Mouse (Mus musculus): ENCODE data around the gene Fam186b. TPM values are rescaled to one million over a fixed set of nuclear protein-coding genes. Genes with fewer than 3 reads are reported as not detected.

Fam186b gene
- polyA plus RNA-seq, 1 experiment from 2014 or later = not detected

GRCm38 (mm10) chr15:99222794-99223584 is 72.7 kb downstream of the Fam186b start:
- Histone ChIP-seq H3K27ac (ENCODE audit: low read depth, low read length) (no peak overlapping the region), H3K4me2 (replicated peaks; ENCODE audit: low read depth) (peak overlapping the region; percentile 95), H3K27me3 (replicated peaks; ENCODE audit: control insufficient read depth, insufficient read depth, low read length) (peaks cover 77% of the 10 kb centered on the region), H3K4me1 (replicated peaks; ENCODE audit: control insufficient read depth, insufficient read depth, low read length) (peaks cover 4% of the 10 kb centered on the region; the same call in 1 of the 2 replicates), H3K9ac (ENCODE audit: low read depth, low read length) (no peak overlapping the region), H3K36me3 (ENCODE audit: control insufficient read depth, insufficient read depth) (no peaks in the 10 kb centered on the region), H3K9me3 (ENCODE audit: control insufficient read depth) (no peaks in the 10 kb centered on the region), H3K4me3 (ENCODE audit: low read depth, low read length) (peak overlapping the region; percentile 59)
- TF ChIP-seq CTCF (IDR thresholded peaks at IDR 0.05; ENCODE audit: low read depth) = no peak
- WGBS = 7% methylated on average over 18 of the region's 18 CpGs
- no peak for ATAC-seq

- 23% methylated on average over 8 of the region's 8 CpGs for whole genome bisulfite sequencing
These were observed 74.3 kb downstream of the Fam186b start for GRCm38 (mm10) chr15:99221315-99221952.

More at GRCm38 (mm10) chr15:99221315-99221952, 74.3 kb downstream of the Fam186b start:
- ATAC-seq = no peak
- no peak for TF ChIP-seq CTCF (IDR thresholded peaks at IDR 0.05; ENCODE audit: low read depth)
- no peak overlapping the region for H3K4me2 ChIP-seq (replicated peaks; ENCODE audit: low read depth)
- H3K36me3 ChIP-seq (ENCODE audit: control insufficient read depth, insufficient read depth) = no peaks in the 10 kb centered on the region
- H3K27ac ChIP-seq (ENCODE audit: low read depth, low read length) = no peak overlapping the region
- no peak overlapping the region for H3K9ac ChIP-seq (ENCODE audit: low read depth, low read length)
- peaks cover 4% of the 10 kb centered on the region; the same call in 1 of the 2 replicates for H3K4me1 ChIP-seq (replicated peaks; ENCODE audit: control insufficient read depth, insufficient read depth, low read length)
- no peaks in the 10 kb centered on the region for H3K9me3 ChIP-seq (ENCODE audit: control insufficient read depth)
- no peak overlapping the region for H3K4me3 ChIP-seq (ENCODE audit: low read depth, low read length)
- H3K27me3 ChIP-seq (replicated peaks; ENCODE audit: control insufficient read depth, insufficient read depth, low read length) = peaks cover 67% of the 10 kb centered on the region

Other genes with a start within 250 kb of the Fam186b start
- 29.8 and 32.7 TPM in 2 replicates for gene Prph, start 240.7 kb downstream of the Fam186b start, polyA plus RNA-seq (2015; fragmentation: Nextera tagmentation; extraction: Ambion mirVana)
- gene Troap, start 221.3 kb downstream of the Fam186b start, polyA plus RNA-seq (2015; fragmentation: Nextera tagmentation; extraction: Ambion mirVana) = 4.8 TPM in 2 replicates
- gene C1ql4, start 208.1 kb downstream of the Fam186b start, polyA plus RNA-seq (2015; fragmentation: Nextera tagmentation; extraction: Ambion mirVana) = 0.10 and 0.17 TPM in 2 replicates
- gene Dnajc22, start 202.7 kb downstream of the Fam186b start, polyA plus RNA-seq (2015; fragmentation: Nextera tagmentation; extraction: Ambion mirVana) = 52.9 and 55.7 TPM in 2 replicates
- gene Spats2, start 170.0 kb downstream of the Fam186b start, polyA plus RNA-seq (2015; fragmentation: Nextera tagmentation; extraction: Ambion mirVana) = 14.3 and 16.0 TPM in 2 replicates
- 0.20 and 0.48 TPM in 2 replicates for gene Kcnh3, start 71.0 kb downstream of the Fam186b start, polyA plus RNA-seq (2015; fragmentation: Nextera tagmentation; extraction: Ambion mirVana)
- 86.8 and 92.0 TPM in 2 replicates for gene Mcrs1, start 43.9 kb downstream of the Fam186b start, polyA plus RNA-seq (2015; fragmentation: Nextera tagmentation; extraction: Ambion mirVana)
- gene Prpf40b, start 801 bp downstream of the Fam186b start, polyA plus RNA-seq (2015; fragmentation: Nextera tagmentation; extraction: Ambion mirVana) = 10.8 and 12.7 TPM in 2 replicates
- 5.6 and 5.9 TPM in 2 replicates for gene Fmnl3, start 74.6 kb upstream of the Fam186b start, polyA plus RNA-seq (2015; fragmentation: Nextera tagmentation; extraction: Ambion mirVana)
- gene Tmbim6, start 97.0 kb upstream of the Fam186b start, polyA plus RNA-seq (2015; fragmentation: Nextera tagmentation; extraction: Ambion mirVana) = 1,126 and 1,190 TPM in 2 replicates
- gene Nckap5l, start 161.9 kb upstream of the Fam186b start, polyA plus RNA-seq (2015; fragmentation: Nextera tagmentation; extraction: Ambion mirVana) = 1.8 and 2.1 TPM in 2 replicates
- 12.6 and 13.2 TPM in 2 replicates for gene Bcdin3d, start 178.8 kb upstream of the Fam186b start, polyA plus RNA-seq (2015; fragmentation: Nextera tagmentation; extraction: Ambion mirVana)
- gene Faim2, start 232.3 kb upstream of the Fam186b start, polyA plus RNA-seq (2015; fragmentation: Nextera tagmentation; extraction: Ambion mirVana) = 1.5 and 1.6 TPM in 2 replicates

All from intestine, postnatal 0 days (tissue).